Mouse (Mus musculus): ENCODE measurements around the gene Pip5k1a. TPM values are rescaled to one million over a fixed set of nuclear protein-coding genes. Genes with fewer than 3 reads are reported as not detected.

Gene Pip5k1a
- total RNA-seq, 2 experiments from 2014 or later = 31.5 to 81.5 TPM

GRCm38 (mm10) chr3:95013699-95014427, 92.9 kb downstream of the Pip5k1a start:
- no peak for ATAC-seq (replicated peaks; ENCODE audit: low FRiP score, poor library complexity, severe bottlenecking)

DNA sequence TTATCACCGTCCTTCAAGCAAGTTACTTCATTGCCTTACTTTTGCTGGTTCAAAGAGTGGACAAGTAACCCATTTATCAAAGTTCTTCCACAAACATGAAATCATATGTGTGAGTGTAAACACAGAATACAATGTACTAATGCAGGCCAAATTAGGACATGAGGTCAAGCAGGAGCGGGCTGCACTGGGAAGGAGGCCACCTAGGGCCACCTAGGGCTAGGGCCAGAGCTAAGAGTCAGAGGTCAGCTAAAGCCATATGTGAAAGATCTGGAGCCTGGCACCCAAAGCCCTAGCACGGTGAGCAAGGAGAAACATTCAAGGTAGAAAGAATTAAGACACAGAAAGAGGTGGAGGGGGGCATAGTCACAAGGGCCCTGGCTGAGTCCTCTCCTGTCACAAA, 93.7 kb downstream of the Pip5k1a start:
- ATAC-seq (replicated peaks; ENCODE audit: low FRiP score, poor library complexity, severe bottlenecking) = no peak

DNA sequence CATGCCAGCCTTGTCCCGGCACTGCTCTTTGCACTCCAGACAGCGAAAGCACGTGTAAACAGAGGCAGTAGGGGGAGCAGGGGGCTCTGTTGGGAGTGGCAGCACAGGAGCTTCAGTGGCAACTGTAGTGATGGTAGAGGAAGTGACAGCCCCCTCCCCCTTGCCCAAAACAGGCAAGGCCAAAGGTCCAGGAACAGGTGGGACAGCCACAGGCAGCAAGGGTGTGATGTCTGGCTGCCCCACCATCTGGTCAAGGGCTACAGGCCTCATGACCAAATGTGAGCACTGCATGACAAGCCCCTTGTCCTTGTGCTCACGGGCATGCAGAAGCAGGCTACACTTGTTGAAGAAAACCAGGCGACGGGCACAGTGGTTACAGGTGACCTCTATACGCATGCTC, 96.3 kb downstream of the Pip5k1a start:
- ATAC-seq (replicated peaks; ENCODE audit: low FRiP score, poor library complexity, severe bottlenecking) = no peak

Other genes starting within 250 kb of the Pip5k1a start
- 108 and 126 TPM in 2 replicates for gene Psmb4, start 220.0 kb downstream of the Pip5k1a start, total RNA-seq (2015; ENCODE audit: low replicate concordance)
- gene Psmb4, start 220.0 kb downstream of the Pip5k1a start, total RNA-seq (2017; ENCODE audit: low replicate concordance) = 40.0 and 52.2 TPM in 2 replicates
- 20.3 and 45.0 TPM in 2 replicates for gene Selenbp1, start 173.9 kb downstream of the Pip5k1a start, total RNA-seq (2015; ENCODE audit: low replicate concordance)
- gene Selenbp1, start 173.9 kb downstream of the Pip5k1a start, total RNA-seq (2017; ENCODE audit: low replicate concordance) = 35.3 and 41.0 TPM in 2 replicates
- gene Rfx5, start 152.9 kb downstream of the Pip5k1a start, total RNA-seq (2015; ENCODE audit: low replicate concordance) = 3.3 and 4.2 TPM in 2 replicates
- gene Rfx5, start 152.9 kb downstream of the Pip5k1a start, total RNA-seq (2017; ENCODE audit: low replicate concordance) = 2.2 and 5.9 TPM in 2 replicates
- 8.6 and 14.4 TPM in 2 replicates for gene Pi4kb, start 132.2 kb downstream of the Pip5k1a start, total RNA-seq (2015; ENCODE audit: low replicate concordance)
- gene Pi4kb, start 132.2 kb downstream of the Pip5k1a start, total RNA-seq (2017; ENCODE audit: low replicate concordance) = 7.8 and 21.9 TPM in 2 replicates
- gene Zfp687, start 91.5 kb downstream of the Pip5k1a start, total RNA-seq (2015; ENCODE audit: low replicate concordance) = 5.9 and 6.5 TPM in 2 replicates
- 4.3 and 6.4 TPM in 2 replicates for gene Zfp687, start 91.5 kb downstream of the Pip5k1a start, total RNA-seq (2017; ENCODE audit: low replicate concordance)
- gene Psmd4, start 64.3 kb downstream of the Pip5k1a start, total RNA-seq (2015; ENCODE audit: low replicate concordance) = 76.9 and 89.3 TPM in 2 replicates
- 102 and 150 TPM in 2 replicates for gene Psmd4, start 64.3 kb downstream of the Pip5k1a start, total RNA-seq (2017; ENCODE audit: low replicate concordance)
- 8.5 and 19.4 TPM in 2 replicates for gene Vps72, start 4.1 kb upstream of the Pip5k1a start, total RNA-seq (2015; ENCODE audit: low replicate concordance)
- gene Vps72, start 4.1 kb upstream of the Pip5k1a start, total RNA-seq (2017; ENCODE audit: low replicate concordance) = 14.6 and 18.8 TPM in 2 replicates
- not detected in 2 replicates for gene Tmod4, start 17.5 kb upstream of the Pip5k1a start, total RNA-seq (2015; ENCODE audit: low replicate concordance)
- gene Tmod4, start 17.5 kb upstream of the Pip5k1a start, total RNA-seq (2017; ENCODE audit: low replicate concordance) = 0.17 and 3.3 TPM in 2 replicates
- gene Scnm1, start 27.1 kb upstream of the Pip5k1a start, total RNA-seq (2015; ENCODE audit: low replicate concordance) = 36.4 and 39.0 TPM in 2 replicates
- gene Scnm1, start 27.1 kb upstream of the Pip5k1a start, total RNA-seq (2017; ENCODE audit: low replicate concordance) = 38.9 and 39.8 TPM in 2 replicates
- 7.7 and 12.1 TPM in 2 replicates for gene Lysmd1, start 27.2 kb upstream of the Pip5k1a start, total RNA-seq (2015; ENCODE audit: low replicate concordance)
- gene Lysmd1, start 27.2 kb upstream of the Pip5k1a start, total RNA-seq (2017; ENCODE audit: low replicate concordance) = 11.7 and 13.7 TPM in 2 replicates
- gene Tnfaip8l2, start 35.4 kb upstream of the Pip5k1a start, total RNA-seq (2015; ENCODE audit: low replicate concordance) = 10.2 and 17.1 TPM in 2 replicates
- gene Tnfaip8l2, start 35.4 kb upstream of the Pip5k1a start, total RNA-seq (2017; ENCODE audit: low replicate concordance) = 6.0 and 12.4 TPM in 2 replicates
- gene Sema6c, start 53.5 kb upstream of the Pip5k1a start, total RNA-seq (2015; ENCODE audit: low replicate concordance) = not detected in 2 replicates
- gene Sema6c, start 53.5 kb upstream of the Pip5k1a start, total RNA-seq (2017; ENCODE audit: low replicate concordance) = not detected in 2 replicates
- 12.5 and 16.1 TPM in 2 replicates for gene Gabpb2, start 111.0 kb upstream of the Pip5k1a start, total RNA-seq (2015; ENCODE audit: low replicate concordance)
- 38.1 and 40.8 TPM in 2 replicates for gene Gabpb2, start 111.0 kb upstream of the Pip5k1a start, total RNA-seq (2017; ENCODE audit: low replicate concordance)
- gene Cdc42se1, start 121.8 kb upstream of the Pip5k1a start, total RNA-seq (2015; ENCODE audit: low replicate concordance) = 35.9 and 53.4 TPM in 2 replicates
- 12.8 and 21.5 TPM in 2 replicates for gene Cdc42se1, start 121.8 kb upstream of the Pip5k1a start, total RNA-seq (2017; ENCODE audit: low replicate concordance)
- 3.1 TPM in 1 of 2 replicates, not detected in the other for gene Mllt11, start 125.2 kb upstream of the Pip5k1a start, total RNA-seq (2015; ENCODE audit: low replicate concordance)
- 0.14 TPM in 1 of 2 replicates, not detected in the other for gene Mllt11, start 125.2 kb upstream of the Pip5k1a start, total RNA-seq (2017; ENCODE audit: low replicate concordance)
- not detected in 2 replicates for gene Gm128, start 134.7 kb upstream of the Pip5k1a start, total RNA-seq (2015; ENCODE audit: low replicate concordance)
- not detected in 2 replicates for gene Gm128, start 134.7 kb upstream of the Pip5k1a start, total RNA-seq (2017; ENCODE audit: low replicate concordance)
- gene Bnipl, start 144.3 kb upstream of the Pip5k1a start, total RNA-seq (2015; ENCODE audit: low replicate concordance) = not detected in 2 replicates
- 0.68 TPM in 1 of 2 replicates, not detected in the other for gene Bnipl, start 144.3 kb upstream of the Pip5k1a start, total RNA-seq (2017; ENCODE audit: low replicate concordance)
- 23.2 and 27.4 TPM in 2 replicates for gene Mindy1, start 174.4 kb upstream of the Pip5k1a start, total RNA-seq (2015; ENCODE audit: low replicate concordance)
- gene Mindy1, start 174.4 kb upstream of the Pip5k1a start, total RNA-seq (2017; ENCODE audit: low replicate concordance) = 17.7 and 28.2 TPM in 2 replicates
- 3.3 and 7.5 TPM in 2 replicates for gene Prune1, start 175.1 kb upstream of the Pip5k1a start, total RNA-seq (2015; ENCODE audit: low replicate concordance)
- 2.6 and 4.4 TPM in 2 replicates for gene Prune1, start 175.1 kb upstream of the Pip5k1a start, total RNA-seq (2017; ENCODE audit: low replicate concordance)
- 2.7 and 3.3 TPM in 2 replicates for gene Anxa9, start 200.2 kb upstream of the Pip5k1a start, total RNA-seq (2015; ENCODE audit: low replicate concordance)
- gene Anxa9, start 200.2 kb upstream of the Pip5k1a start, total RNA-seq (2017; ENCODE audit: low replicate concordance) = 0.98 and 2.1 TPM in 2 replicates
- 45.1 and 45.2 TPM in 2 replicates for gene Cers2, start 207.9 kb upstream of the Pip5k1a start, total RNA-seq (2015; ENCODE audit: low replicate concordance)
- 26.8 and 31.9 TPM in 2 replicates for gene Cers2, start 207.9 kb upstream of the Pip5k1a start, total RNA-seq (2017; ENCODE audit: low replicate concordance)